Mouse (Mus musculus) ES-Bruce4 (cell line): ENCODE measurements at regions not wholly inside any gene's neighbourhood (a gene's known extent, or its start where the extent isn't known, plus 50 kb on each side); places are given as distances from the start of the nearest gene placed in this dataset.

Experiments used
- H3K27ac ChIP-seq: 2 replicates; pipeline ENCODE4 v1.5.1; 2012; ENCODE audit warnings: low read length, inconsistent platforms; ENCODE audit not compliant: insufficient read depth
- H3K27me3 ChIP-seq: 2 replicates; pipeline ENCODE4 v1.6.1; 2012; ENCODE audit warnings: mild to moderate bottlenecking, low read length, inconsistent platforms; ENCODE audit not compliant: control insufficient read depth, poor library complexity, insufficient read depth, severe bottlenecking
- H3K36me3 ChIP-seq: 2 replicates; pipeline ENCODE4 v1.6.1; 2012; ENCODE audit warnings: inconsistent platforms, mild to moderate bottlenecking, low read length, moderate library complexity; ENCODE audit not compliant: control insufficient read depth, poor library complexity, insufficient read depth, severe bottlenecking
- H3K4me1 ChIP-seq: one replicate; pipeline ENCODE4 v1.8.1; 2011; ENCODE audit warnings: low read length; ENCODE audit not compliant: control insufficient read depth, insufficient read depth
- H3K4me3 ChIP-seq: 2 replicates; pipeline ENCODE4 v1.5.1; 2011; ENCODE audit warnings: low read depth, mild to moderate bottlenecking, low read length
- H3K9ac ChIP-seq: 2 replicates; pipeline ENCODE4 v1.6.1; 2012; ENCODE audit warnings: low read depth, mild to moderate bottlenecking, inconsistent platforms; ENCODE audit not compliant: poor library complexity, severe bottlenecking
- H3K9me3 ChIP-seq: replicated peaks from 2 replicates; pipeline ENCODE4 v1.6.1; 2012; ENCODE audit warnings: mild to moderate bottlenecking, low read length, inconsistent platforms; ENCODE audit not compliant: control insufficient read depth, poor library complexity, insufficient read depth, severe bottlenecking
- CTCF ChIP-seq: IDR thresholded peaks from one replicate; pipeline ENCODE4 v1.8.1; 2011; ENCODE audit warnings: low read depth, low read length
- EP300 ChIP-seq: IDR thresholded peaks from 2 replicates; pipeline ENCODE4 v1.6.1; 2011; ENCODE audit warnings: low read depth, low read length; ENCODE audit not compliant: insufficient read depth
- POLR2A ChIP-seq: IDR thresholded peaks from one replicate; pipeline ENCODE4 v1.8.1; 2011; ENCODE audit warnings: low read length; ENCODE audit not compliant: insufficient read depth

GRCm38 (mm10) chr8:47769452-47769851 lies 52.5 kb upstream of the Cldn24 start:
- TF ChIP-seq CTCF = no peak
- no peak for TF ChIP-seq POLR2A
- no peak for TF ChIP-seq EP300
- Histone ChIP-seq H3K36me3 (no peaks in the 10 kb centered on the region), H3K27me3 (no peaks in the 10 kb centered on the region), H3K4me3 (no peak overlapping the region), H3K27ac (no peak overlapping the region), H3K9me3 (no peaks in the 10 kb centered on the region; the same call in 1 of the 2 replicates), H3K4me1 (no peaks in the 10 kb centered on the region), H3K9ac (no peak overlapping the region)

DNA sequence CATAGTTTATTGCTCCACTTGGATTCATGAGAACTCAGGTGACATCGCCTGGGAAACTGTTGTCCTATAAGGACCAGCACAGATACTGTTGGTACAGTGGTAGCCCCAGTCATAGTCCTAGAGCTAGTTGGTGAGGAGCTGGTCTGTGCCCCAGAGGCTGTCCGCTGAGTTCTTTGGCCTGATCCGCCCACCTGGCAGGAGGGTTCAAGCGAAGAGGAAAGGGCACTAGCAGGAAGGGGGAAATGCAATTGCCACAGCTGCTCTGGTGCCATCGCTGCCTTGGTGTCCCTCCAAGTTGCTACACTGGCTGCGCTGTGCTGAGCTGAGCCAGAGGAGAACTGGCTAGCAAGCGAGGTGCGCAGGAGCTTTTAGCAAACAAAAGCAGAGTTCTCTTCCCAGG lies 53.2 kb upstream of the Cldn24 start:
- no peaks in the 10 kb centered on the region for H3K27me3 ChIP-seq
- H3K4me1 ChIP-seq = no peaks in the 10 kb centered on the region
- H3K27ac ChIP-seq = no peak overlapping the region

GRCm38 (mm10) chr8:47764480-47764879 lies 50.7 kb upstream of the Cdkn2aip start:
- no peak overlapping the region for H3K9ac ChIP-seq
- H3K27ac ChIP-seq = no peak overlapping the region
- H3K36me3 ChIP-seq = no peaks in the 10 kb centered on the region
- no peak overlapping the region for H3K4me3 ChIP-seq
- H3K9me3 ChIP-seq = no peaks in the 10 kb centered on the region
- TF ChIP-seq POLR2A = no peak
- TF ChIP-seq EP300 = no peak
- TF ChIP-seq CTCF = no peak
- H3K4me1 ChIP-seq = peaks cover 4% of the 10 kb centered on the region
- 0 out of 2 replicates have a peak, but pooled peaks cover 3% of the 10 kb centered on the region for H3K27me3 ChIP-seq

More for the DNA sequence above, 53.2 kb upstream of the Cldn24 start:
- no peak for TF ChIP-seq POLR2A
- no peak for TF ChIP-seq CTCF
- TF ChIP-seq EP300 = no peak
- Histone ChIP-seq H3K9me3 (no peaks in the 10 kb centered on the region; the same call in 1 of the 2 replicates), H3K9ac (no peak overlapping the region), H3K36me3 (no peaks in the 10 kb centered on the region), H3K4me3 (no peak overlapping the region)

DNA sequence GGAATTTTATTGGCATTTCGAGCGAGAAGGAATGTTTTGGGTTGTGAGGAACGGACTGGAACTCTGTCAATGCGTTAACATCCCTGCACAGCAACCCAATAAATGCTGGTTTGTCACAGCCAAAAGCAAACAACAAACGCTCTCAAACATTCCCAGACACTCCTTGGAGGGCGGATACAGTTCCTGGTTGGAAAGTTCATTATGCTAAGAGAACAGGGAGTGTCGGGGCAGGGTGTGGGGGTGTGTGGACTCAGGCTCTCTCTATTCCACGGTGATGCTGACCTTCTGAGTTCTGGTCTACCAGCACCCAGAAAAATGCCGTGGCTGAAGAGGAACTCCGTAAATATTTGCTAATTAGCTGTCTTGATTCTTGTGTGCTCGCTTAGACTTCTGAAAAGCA lies 50.3 kb upstream of the Cdkn2aip start:
- TF ChIP-seq EP300 (no peak), POLR2A (no peak), CTCF (no peak)
- no peaks in the 10 kb centered on the region for H3K36me3 ChIP-seq
- 0 out of 2 replicates have a peak, but pooled peaks cover 3% of the 10 kb centered on the region for H3K27me3 ChIP-seq
- no peaks in the 10 kb centered on the region for H3K9me3 ChIP-seq
- no peak overlapping the region for H3K9ac ChIP-seq
- H3K27ac ChIP-seq = peak overlapping the region; percentile 28; the same call in 1 of the 2 replicates
- no peak overlapping the region for H3K4me3 ChIP-seq
- H3K4me1 ChIP-seq = peaks cover 4% of the 10 kb centered on the region
